Mouse (Mus musculus) cerebellum, adult 2 months (tissue): ENCODE results near the gene Bace1.

Source experiments
- CTCF ChIP-seq: fragments of 200-500 bp; IDR thresholded peaks from 2 replicates; pipeline ENCODE4 v1.5.1; 2011; ENCODE audit warnings: low read depth, mild to moderate bottlenecking, control low read depth, low read length, moderate library complexity, borderline replicate concordance; ENCODE audit not compliant: insufficient read depth
- POLR2A ChIP-seq: fragments of 200-500 bp; IDR thresholded peaks from 2 replicates; pipeline ENCODE4 v1.6.1; 2011; ENCODE audit warnings: low read length, control low read depth, borderline replicate concordance; ENCODE audit not compliant: insufficient read depth

GRCm38 (mm10) chr9:45846891-45847460 is 8.6 kb downstream of the Bace1 start:
- TF ChIP-seq POLR2A (no peak), CTCF (no peak)
